Mouse (Mus musculus): Measurements from ENCODE around the gene Pgbd5.

DNA sequence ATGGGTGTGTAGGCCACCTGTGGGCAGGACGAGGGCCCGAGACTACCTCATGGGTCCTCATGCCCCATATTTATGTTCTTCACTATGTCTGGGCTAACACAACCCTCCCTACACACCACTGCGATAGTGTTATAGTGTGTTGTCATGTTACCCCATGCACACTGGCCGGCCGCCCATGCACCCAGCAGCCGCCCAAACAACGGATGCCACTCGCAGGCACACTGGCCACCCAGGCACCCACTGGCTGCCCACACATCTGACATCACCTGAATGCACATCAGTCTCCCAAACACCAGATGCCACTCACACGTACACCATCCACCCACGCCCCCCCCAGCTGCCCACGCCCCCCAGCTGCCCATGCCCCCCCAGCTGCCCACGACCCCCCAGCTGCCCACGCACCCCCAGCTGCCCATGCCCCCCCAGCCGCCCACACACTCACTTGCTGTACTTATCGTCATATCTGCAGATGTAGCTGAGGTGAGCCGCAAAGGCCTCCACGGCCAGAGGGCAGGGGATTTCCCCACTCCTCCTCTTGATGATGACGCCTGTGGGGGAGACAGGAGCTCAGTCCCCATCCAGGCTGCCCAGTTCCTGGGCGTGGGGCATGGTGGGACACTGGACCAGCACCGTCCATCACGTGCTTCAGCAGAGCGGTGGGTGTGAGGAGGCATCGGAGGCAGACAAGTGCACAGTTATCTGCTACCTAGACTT, 67.9 kb downstream of the Pgbd5 start:
- TF ChIP-seq POLR2A (IDR thresholded peaks at IDR 0.05; ENCODE audit: low read depth, low read length), result no peak
- TF ChIP-seq CTCF (IDR thresholded peaks at IDR 0.05; ENCODE audit: extremely low read depth, insufficient read depth, insufficient read length, insufficient replicate concordance), result no peak

All from spleen, adult 2 months (tissue).